In the genomic region with DNA sequence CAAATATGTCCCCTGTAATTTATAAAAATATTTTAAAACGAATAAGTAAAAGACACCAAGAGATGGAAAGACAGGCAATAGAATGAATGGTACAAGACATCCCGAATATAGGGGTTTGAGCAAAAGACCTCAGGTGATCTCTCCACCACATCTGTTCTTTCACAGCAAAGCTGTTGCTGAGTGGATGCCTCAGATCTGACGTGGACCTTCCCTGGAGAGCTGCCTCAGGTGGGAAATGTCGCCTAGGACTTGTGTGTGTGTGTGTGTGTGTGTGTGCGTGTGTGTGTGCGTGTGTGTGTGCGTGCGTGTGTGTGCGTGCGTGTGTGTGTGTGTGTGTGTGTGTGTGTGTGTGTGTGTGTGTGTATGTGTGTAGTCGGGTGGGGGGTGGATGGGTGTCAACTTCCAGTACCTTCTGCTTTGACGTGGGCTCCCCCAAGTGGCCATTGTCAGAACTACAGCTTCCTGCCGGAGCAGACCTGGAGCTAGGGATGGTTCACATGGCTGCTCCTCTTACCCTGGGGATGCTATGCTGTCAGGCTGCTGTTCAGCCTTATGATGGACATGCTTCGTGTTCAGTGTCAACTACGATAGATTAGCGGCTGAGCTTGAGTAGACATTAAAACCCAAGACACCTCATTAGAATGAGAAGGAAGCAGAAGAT, we compare ENCODE assay signal across 9 mouse cellular contexts. TPM values are rescaled to one million over a fixed set of nuclear protein-coding genes. Genes with fewer than 3 reads are reported as not detected.
DNase-seq lines count a peak whose midpoint lies in the region; ATAC-seq and TF ChIP-seq lines count a peak whose summit lies in the region.
"Had no signal": no experiment of that assay in that cellular context is flagged by ENCODE, and none has a peak within 500 bp of the region (broad histone marks: within the 10 kb centered on the region; RNA-seq: fewer than 3 reads in every experiment).

No protein-coding gene starts in this region.

- H3K9ac ChIP-seq in embryonic facial prominence, embryonic 14.5 days (ENCODE audit: low read depth, low read length) = no peak overlapping the region
- no peak overlapping the region for H3K9ac ChIP-seq in heart, postnatal 0 days (replicated peaks; ENCODE audit: low read depth, low read length)
- H3K9ac ChIP-seq: limb, embryonic 12.5 days had no signal

- peak; percentile 87 for DNase-seq in adrenal gland, postnatal 25 days
- DNase-seq in embryonic facial prominence, embryonic 14.5 days (ENCODE audit: low spot score) = peak; percentile 45
- peak; percentile 52 for DNase-seq in heart, postnatal 0 days (ENCODE audit: low spot score)
- DNase-seq in layer of hippocampus, postnatal 10 days (ENCODE audit: low spot score in 2 of 2) = peak; percentile 96 to 97
- DNase-seq in lung, postnatal 36 days = peak; percentile 90
- DNase-seq in retina, postnatal 7 days (ENCODE audit: low read depth, low spot score) = peak; percentile 61
- peak; percentile 42 to 79 for DNase-seq in urinary bladder, adult 18-20 months (ENCODE audit: low spot score in 2 of 2)

- TF ChIP-seq CTCF in E14TG2a.4 (conservative IDR thresholded peaks at IDR 0.05; ENCODE audit: low read length) = peak; percentile 86
- TF ChIP-seq CTCF in heart, postnatal 0 days (IDR thresholded peaks at IDR 0.05; ENCODE audit: low read depth) = peak; percentile 81

- peaks cover 29% of the 10 kb centered on the region for H3K27me3 ChIP-seq in E14TG2a.4 (ENCODE audit: insufficient read depth, low read length)
- no peaks in the 10 kb centered on the region; the same call in 1 of the 2 replicates for H3K27me3 ChIP-seq in embryonic facial prominence, embryonic 14.5 days (replicated peaks; ENCODE audit: control insufficient read depth, insufficient read depth, low read length)
- peaks cover 19% of the 10 kb centered on the region for H3K27me3 ChIP-seq in heart, postnatal 0 days (ENCODE audit: control insufficient read depth, insufficient read depth, low read length)

- H3K4me2 ChIP-seq in embryonic facial prominence, embryonic 14.5 days (ENCODE audit: low read depth, low read length) = no peak overlapping the region
- H3K4me2 ChIP-seq in heart, postnatal 0 days (ENCODE audit: low read depth, low read length) = no peak overlapping the region
- H3K4me2 ChIP-seq: limb, embryonic 12.5 days had no signal

- H3K9me3 ChIP-seq in E14TG2a.4 (ENCODE audit: low read length) = no peaks in the 10 kb centered on the region
- H3K9me3 ChIP-seq in embryonic facial prominence, embryonic 14.5 days (ENCODE audit: control insufficient read depth, low read length) = no peaks in the 10 kb centered on the region
- no peaks in the 10 kb centered on the region for H3K9me3 ChIP-seq in heart, postnatal 0 days (replicated peaks; ENCODE audit: control insufficient read depth, low read length)
- H3K9me3 ChIP-seq: limb, embryonic 12.5 days had no signal

- peak; percentile 60; the same call in 1 of the 2 replicates for ATAC-seq in embryonic facial prominence, embryonic 14.5 days (ENCODE audit: low read depth)
- ATAC-seq in heart, postnatal 0 days (ENCODE audit: insufficient read depth, low read depth) = no peak

- H3K27ac ChIP-seq in embryonic facial prominence, embryonic 14.5 days (replicated peaks; ENCODE audit: low read depth, low read length) = no peak overlapping the region
- no peak overlapping the region for H3K27ac ChIP-seq in heart, postnatal 0 days (ENCODE audit: low read depth)
- H3K27ac ChIP-seq: limb, embryonic 12.5 days had no signal

- no peak for TF ChIP-seq EP300 in heart, postnatal 0 days (IDR thresholded peaks at IDR 0.05; ENCODE audit: low read depth)

- no peak overlapping the region for H3K4me3 ChIP-seq in E14TG2a.4 (replicated peaks; ENCODE audit: low read length)
- H3K4me3 ChIP-seq in embryonic facial prominence, embryonic 14.5 days (ENCODE audit: low read depth, low read length) = no peak overlapping the region
- no peak overlapping the region for H3K4me3 ChIP-seq in heart, postnatal 0 days (ENCODE audit: low read depth, low read length)
- H3K4me3 ChIP-seq: limb, embryonic 12.5 days had no signal

- H3K4me1 ChIP-seq in E14TG2a.4 (replicated peaks; ENCODE audit: low read depth, low read length) = 0 out of 2 replicates have a peak, but pooled peaks cover 7% of the 10 kb centered on the region
- H3K4me1 ChIP-seq in embryonic facial prominence, embryonic 14.5 days (ENCODE audit: control insufficient read depth, insufficient read depth, low read length) = no peaks in the 10 kb centered on the region
- H3K4me1 ChIP-seq in heart, postnatal 0 days (ENCODE audit: control insufficient read depth, insufficient read depth) = no peaks in the 10 kb centered on the region
- H3K4me1 ChIP-seq: limb, embryonic 12.5 days had no signal

- 28% methylated on average over 15 of the region's 16 CpGs for WGBS in embryonic facial prominence, embryonic 14.5 days
- 20% methylated on average over 16 of the region's 16 CpGs for WGBS in heart, postnatal 0 days

- no peaks in the 10 kb centered on the region for H3K36me3 ChIP-seq in E14TG2a.4 (ENCODE audit: insufficient read depth, low read length)
- no peaks in the 10 kb centered on the region for H3K36me3 ChIP-seq in embryonic facial prominence, embryonic 14.5 days (ENCODE audit: control insufficient read depth, insufficient read depth, low read length)
- no peaks in the 10 kb centered on the region for H3K36me3 ChIP-seq in heart, postnatal 0 days (replicated peaks; ENCODE audit: control insufficient read depth, insufficient read depth, low read length)
- H3K36me3 ChIP-seq: limb, embryonic 12.5 days had no signal

RNA-seq across cellular contexts. Expression of a gene that starts 31.7 kb away (rescaled TPM):
- total RNA-seq in adrenal gland, postnatal 25 days (2021) = 0.71 and 1.5 TPM in 2 replicates
- polyA plus RNA-seq in embryonic facial prominence, embryonic 14.5 days (2014; fragmentation: Nextera tagmentation; extraction: Ambion mirVana) = 0.74 and 1.4 TPM in 2 replicates
- total RNA-seq in heart, postnatal 0 days (2014; rRNA removed; ENCODE audit: low replicate concordance) = not detected in 2 replicates
- not detected in 2 replicates for polyA plus RNA-seq in heart, postnatal 0 days (2015; fragmentation: Nextera tagmentation; extraction: Ambion mirVana)
- 10 to 100 TPM; 28.4 to 28.8 TPM for total RNA-seq in layer of hippocampus, postnatal 10 days (2021)
- polyA plus RNA-seq: limb, embryonic 12.5 days had no signal

RNA-seq across cellular contexts. Expression of a gene that starts 49.5 kb away (rescaled TPM):
- total RNA-seq in adrenal gland, postnatal 25 days (2021) = 1.3 TPM in 2 replicates
- polyA plus RNA-seq in embryonic facial prominence, embryonic 14.5 days (2014; fragmentation: Nextera tagmentation; extraction: Ambion mirVana) = 0.24 and 0.33 TPM in 2 replicates
- 0.12 TPM in 1 of 2 replicates, not detected in the other for total RNA-seq in heart, postnatal 0 days (2014; rRNA removed; ENCODE audit: low replicate concordance)
- polyA plus RNA-seq in heart, postnatal 0 days (2015; fragmentation: Nextera tagmentation; extraction: Ambion mirVana) = 0.11 TPM in 1 of 2 replicates, not detected in the other
- 1 to 10 TPM; 2.9 to 3.7 TPM for total RNA-seq in layer of hippocampus, postnatal 10 days (2021)

Comparison
In these comparisons a context has a peak if more than half of its experiments do, and no peak if none do; other contexts are left out.
1. DNase-seq: peak in every context shown above with its lines; median percentile 96 in layer of hippocampus, postnatal 10 days; 90 in lung, postnatal 36 days; 87 in adrenal gland, postnatal 25 days; 61 in retina, postnatal 7 days; 60 in urinary bladder, adult 18-20 months; 52 in heart, postnatal 0 days; 45 in embryonic facial prominence, embryonic 14.5 days.
2. RNA of a gene that starts 31.7 kb away (total RNA-seq): 28.4 to 28.8 TPM in layer of hippocampus, postnatal 10 days; 0.71 to 1.5 TPM in adrenal gland, postnatal 25 days and not detected in heart, postnatal 0 days; every median in the first group is over 10 times any median in the second.